Mouse (Mus musculus): ENCODE data around the gene Tmem163.

DNA sequence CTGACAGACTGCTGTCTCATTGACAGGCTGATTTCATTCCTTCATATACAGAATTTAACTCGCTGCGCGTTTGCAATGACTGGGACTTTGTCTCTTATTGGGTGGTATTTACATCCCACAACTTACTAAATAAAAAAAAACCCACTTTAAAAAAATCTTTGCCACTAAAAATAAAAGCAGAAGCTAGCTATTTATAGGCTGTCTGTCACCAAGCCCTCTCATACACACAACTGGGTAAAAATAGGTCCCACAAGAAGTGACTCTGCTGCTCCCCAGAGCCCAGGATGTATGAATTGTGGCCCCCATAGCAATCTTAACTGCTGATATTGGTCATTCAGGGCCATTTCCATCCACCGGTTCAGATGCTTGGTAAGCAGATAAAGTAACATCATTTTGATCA is 83.2 kb downstream of the Tmem163 start:
- TF ChIP-seq POLR2A (IDR thresholded peaks at IDR 0.05; ENCODE audit: control insufficient read depth, low read depth, low read length) (no peak), CTCF (IDR thresholded peaks at IDR 0.05; ENCODE audit: control insufficient read depth, insufficient read depth, insufficient replicate concordance, low read depth, low read length) (no peak)
